Mouse (Mus musculus) midbrain, embryonic 15.5 days (tissue): ENCODE measurements around the gene Ccng1. TPM values are rescaled to one million over a fixed set of nuclear protein-coding genes. Genes with fewer than 3 reads are reported as not detected.
A peak's percentile ranks its signal among the peaks of the same experiment; 100 is the strongest.

Source experiments
- ATAC-seq: fragments of 200-750 bp; cut with Nextera tagmentation; replicated peaks from 2 replicates; pipeline ENCODE4 v1.8.0; 2017; ENCODE audit warnings: moderate TSS enrichment
- H3K27ac ChIP-seq: fragments of 300-500 bp; sonication (generic); 2 replicates; pipeline ENCODE4 v1.5.1; 2015; ENCODE audit warnings: mild to moderate bottlenecking, inconsistent platforms
- H3K27me3 ChIP-seq: fragments of 300-500 bp; sonication (generic); replicated peaks from 2 replicates; pipeline ENCODE4 v1.6.1; 2015; ENCODE audit warnings: inconsistent platforms
- H3K36me3 ChIP-seq: fragments of 300-500 bp; sonication (generic); replicated peaks from 2 replicates; pipeline ENCODE4 v1.6.1; 2015; ENCODE audit warnings: inconsistent platforms
- H3K4me1 ChIP-seq: fragments of 300-500 bp; sonication (generic); 2 replicates; pipeline ENCODE4 v1.6.1; 2015; ENCODE audit warnings: inconsistent platforms
- H3K4me2 ChIP-seq: fragments of 300-500 bp; sonication (generic); 2 replicates; pipeline ENCODE4 v1.6.1; 2015; ENCODE audit warnings: inconsistent platforms, mild to moderate bottlenecking, moderate library complexity
- H3K4me3 ChIP-seq: fragments of 300-500 bp; sonication (generic); 2 replicates; pipeline ENCODE4 v1.5.1; 2015; ENCODE audit warnings: mild to moderate bottlenecking, inconsistent platforms
- H3K9ac ChIP-seq: fragments of 300-500 bp; sonication (generic); 2 replicates; pipeline ENCODE4 v1.6.1; 2015; ENCODE audit warnings: mild to moderate bottlenecking, inconsistent platforms
- H3K9me3 ChIP-seq: fragments of 300-500 bp; sonication (generic); 2 replicates; pipeline ENCODE4 v1.6.1; 2016; ENCODE audit warnings: inconsistent platforms
- WGBS: fragments of 180-500 bp; shearing (Covaris S2); methylation state at CpG from one replicate; pipeline ENCODE4 v1.1.7; 2015; ENCODE audit warnings: mixed read lengths; 5-methylcytosine and 5-hydroxymethylcytosine counted together
- polyA plus RNA-seq: library from polyadenylated mRNA; unstranded; fragments of >200 nt; fragmentation: Nextera tagmentation; extraction: Ambion mirVana; gene quantifications from 2 replicates; pipeline ENCODE4 v1.2.1, GENCODE M21; 2015

The Ccng1 gene
- polyA plus RNA-seq, 1 experiment from 2014 or later: 33.3 TPM

DNA sequence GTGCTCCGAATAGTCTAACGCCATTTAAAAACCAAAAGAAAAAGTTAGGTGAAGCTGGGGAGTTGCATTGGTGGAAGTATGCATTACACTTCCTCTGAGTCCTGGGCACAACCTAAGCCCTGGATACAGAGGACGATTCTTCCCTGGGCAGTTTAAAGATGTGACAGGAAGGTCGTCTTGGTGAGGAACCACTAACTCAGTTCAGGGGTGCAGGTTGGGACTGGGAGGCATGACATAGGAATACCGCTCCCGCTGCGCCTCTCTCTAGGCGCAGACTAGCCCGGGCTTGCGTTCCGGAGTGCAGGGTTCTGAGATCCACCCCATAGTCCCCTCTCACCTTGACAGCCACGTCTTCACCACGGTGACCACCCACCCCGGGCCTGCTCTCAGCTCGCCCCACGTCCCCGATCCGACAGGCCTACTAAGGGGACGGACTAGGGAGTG, 425 bp downstream of the Ccng1 start:
- no peaks in the 10 kb centered on the region for H3K9me3 ChIP-seq
- WGBS: 4% methylated on average over 19 of the region's 19 CpGs
- H3K27ac ChIP-seq: peak overlapping the region; percentile 60
- H3K9ac ChIP-seq: peak overlapping the region; percentile 84
- no peaks in the 10 kb centered on the region for H3K27me3 ChIP-seq
- peak overlapping the region; percentile 87 for H3K4me3 ChIP-seq
- no peak; the same call in 1 of the 2 replicates for ATAC-seq
- H3K4me2 ChIP-seq: peak overlapping the region; percentile 87
- H3K4me1 ChIP-seq: peaks cover 19% of the 10 kb centered on the region
- H3K36me3 ChIP-seq: 0 out of 2 replicates have a peak, but pooled peaks cover 3% of the 10 kb centered on the region

DNA sequence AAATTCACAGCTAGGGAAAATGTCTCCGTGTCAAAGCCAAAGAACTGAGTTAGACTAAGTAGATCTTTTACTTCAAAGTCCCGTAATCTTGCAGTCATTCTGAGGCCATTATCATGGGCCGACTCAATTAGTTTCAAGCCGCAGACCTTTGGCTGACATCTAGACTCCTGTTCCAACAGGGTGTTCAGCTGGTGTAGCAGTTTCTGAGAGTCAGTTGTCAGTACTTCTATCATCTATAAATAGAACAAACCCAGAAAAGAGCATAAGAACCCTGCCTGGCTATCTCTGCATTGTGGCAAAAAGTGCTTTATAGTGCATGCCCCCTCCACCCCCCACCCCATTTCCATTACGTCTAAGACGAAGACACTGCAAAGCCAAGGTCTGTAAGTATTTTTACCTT, 1.3 kb downstream of the Ccng1 start:
- H3K9me3 ChIP-seq: no peaks in the 10 kb centered on the region
- no peak overlapping the region for H3K9ac ChIP-seq
- H3K4me3 ChIP-seq: no peak overlapping the region
- 0 out of 2 replicates have a peak, but pooled peaks cover 3% of the 10 kb centered on the region for H3K36me3 ChIP-seq
- 0 out of 2 replicates have a peak overlapping the region, but pooled peaks have one; percentile 87 for H3K4me2 ChIP-seq
- H3K27ac ChIP-seq: no peak overlapping the region
- ATAC-seq: no peak
- peaks cover 19% of the 10 kb centered on the region for H3K4me1 ChIP-seq
- no peaks in the 10 kb centered on the region for H3K27me3 ChIP-seq
- 74% methylated on average over 6 of the region's 6 CpGs for WGBS

GRCm38 (mm10) chr11:40747716-40748115, 7.4 kb downstream of the Ccng1 start:
- no peak overlapping the region for H3K9ac ChIP-seq
- H3K4me1 ChIP-seq: no peaks in the 10 kb centered on the region
- ATAC-seq: no peak
- 0 out of 2 replicates have a peak, but pooled peaks cover 3% of the 10 kb centered on the region for H3K36me3 ChIP-seq
- H3K27ac ChIP-seq: no peak overlapping the region
- H3K9me3 ChIP-seq: no peaks in the 10 kb centered on the region
- H3K4me2 ChIP-seq: no peak overlapping the region
- no peak overlapping the region for H3K4me3 ChIP-seq
- 71% methylated on average over 2 of the region's 2 CpGs for WGBS
- H3K27me3 ChIP-seq: no peaks in the 10 kb centered on the region

- WGBS: 94% methylated on average over 12 of the region's 12 CpGs
- H3K27ac ChIP-seq: no peak overlapping the region
- H3K4me2 ChIP-seq: no peak overlapping the region
- H3K9ac ChIP-seq: no peak overlapping the region
- no peak for ATAC-seq
- H3K4me1 ChIP-seq: no peaks in the 10 kb centered on the region
- no peaks in the 10 kb centered on the region for H3K27me3 ChIP-seq
- 0 out of 2 replicates have a peak, but pooled peaks cover 3% of the 10 kb centered on the region for H3K36me3 ChIP-seq
- no peak overlapping the region for H3K4me3 ChIP-seq
- no peaks in the 10 kb centered on the region for H3K9me3 ChIP-seq
These were observed 8.8 kb downstream of the Ccng1 start for GRCm38 (mm10) chr11:40746361-40746760.

- Histone ChIP-seq H3K36me3 (no peaks in the 10 kb centered on the region), H3K27ac (no peak overlapping the region), H3K4me3 (no peak overlapping the region), H3K4me1 (no peaks in the 10 kb centered on the region), H3K27me3 (no peaks in the 10 kb centered on the region), H3K9ac (no peak overlapping the region), H3K4me2 (no peak overlapping the region), H3K9me3 (no peaks in the 10 kb centered on the region)
- ATAC-seq: no peak
- WGBS: 86% methylated on average over 3 of the region's 3 CpGs
These were observed 10.8 kb downstream of the Ccng1 start for GRCm38 (mm10) chr11:40744348-40744747.

- H3K9ac ChIP-seq: no peak overlapping the region
- H3K27ac ChIP-seq: no peak overlapping the region
- H3K4me1 ChIP-seq: no peaks in the 10 kb centered on the region
- no peaks in the 10 kb centered on the region for H3K27me3 ChIP-seq
- no peak overlapping the region for H3K4me2 ChIP-seq
- no peak for ATAC-seq
- no peak overlapping the region for H3K4me3 ChIP-seq
- no peaks in the 10 kb centered on the region for H3K9me3 ChIP-seq
- WGBS: 89% methylated on average over 12 of the region's 12 CpGs
- H3K36me3 ChIP-seq: peaks cover 8% of the 10 kb centered on the region; the same call in 1 of the 2 replicates
These were observed 13.4 kb downstream of the Ccng1 start for GRCm38 (mm10) chr11:40741605-40742262.

GRCm38 (mm10) chr11:40737369-40737768, 17.7 kb downstream of the Ccng1 start:
- Histone ChIP-seq H3K4me2 (no peak overlapping the region), H3K4me1 (peaks cover 24% of the 10 kb centered on the region), H3K27me3 (no peaks in the 10 kb centered on the region), H3K4me3 (no peak overlapping the region), H3K36me3 (peaks cover 13% of the 10 kb centered on the region; the same call in 1 of the 2 replicates), H3K9me3 (no peaks in the 10 kb centered on the region), H3K27ac (no peak overlapping the region), H3K9ac (no peak overlapping the region)
- WGBS: 84% methylated on average over 3 of the region's 3 CpGs
- no peak for ATAC-seq

DNA sequence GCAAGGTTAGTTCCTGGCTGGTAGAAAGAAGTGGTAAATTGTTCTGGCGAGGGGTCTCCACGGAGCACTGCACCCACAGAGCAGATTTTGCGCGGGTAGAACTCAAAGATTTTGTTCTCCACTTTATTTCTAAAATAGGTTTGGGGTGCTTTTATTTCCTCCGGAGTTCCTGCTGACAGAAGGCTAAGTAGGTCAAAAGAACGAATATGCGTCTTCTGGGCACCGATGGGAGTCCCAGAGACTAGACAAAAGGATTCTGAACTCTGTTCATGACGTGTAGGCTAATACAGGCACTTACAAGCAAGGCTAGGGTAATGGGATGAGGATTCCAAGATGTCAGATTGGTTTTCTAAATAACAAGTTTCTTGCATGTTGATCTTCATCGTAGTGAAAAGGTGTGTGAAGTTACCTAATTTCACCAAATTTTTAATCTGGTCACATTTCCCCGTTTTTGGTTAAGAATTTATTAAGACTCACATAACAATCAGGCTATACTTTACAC, 20.8 kb downstream of the Ccng1 start:
- Histone ChIP-seq H3K4me2 (peak overlapping the region; percentile 79), H3K36me3 (peaks cover 13% of the 10 kb centered on the region; the same call in 1 of the 2 replicates), H3K9ac (peak overlapping the region; percentile 75), H3K27ac (peak overlapping the region; percentile 77), H3K4me3 (peak overlapping the region; percentile 65), H3K27me3 (no peaks in the 10 kb centered on the region), H3K9me3 (no peaks in the 10 kb centered on the region), H3K4me1 (peaks cover 30% of the 10 kb centered on the region)
- no peak for ATAC-seq
- WGBS: 4% methylated on average over 11 of the region's 11 CpGs

- peak; percentile 99 for ATAC-seq
These were observed 21.6 kb downstream of the Ccng1 start, which contains the start of the genes Hmmr and Nudcd2 for GRCm38 (mm10) chr11:40733339-40734174. Gene Hmmr (minus strand): TSS chr11:40733422. Gene Nudcd2 (plus strand): TSS chr11:40733667.

GRCm38 (mm10) chr11:40732997-40733338, 22.1 kb downstream of the Ccng1 start:
- Histone ChIP-seq H3K4me2 (peak overlapping the region; percentile 62), H3K27me3 (no peaks in the 10 kb centered on the region), H3K4me3 (peak overlapping the region; percentile 65), H3K36me3 (peaks cover 11% of the 10 kb centered on the region; the same call in 1 of the 2 replicates), H3K27ac (no peak overlapping the region), H3K4me1 (peaks cover 30% of the 10 kb centered on the region), H3K9ac (no peak overlapping the region), H3K9me3 (no peaks in the 10 kb centered on the region)
- WGBS: under 1% methylated on average over 14 of the region's 14 CpGs
- ATAC-seq: no peak

More at GRCm38 (mm10) chr11:40733339-40734174, 21.6 kb downstream of the Ccng1 start, which contains the start of the genes Hmmr and Nudcd2:
- Histone ChIP-seq H3K4me1 (peaks cover 30% of the 10 kb centered on the region), H3K9ac (peak within 1 kb of the TSS; percentile 75), H3K27me3 (no peaks in the 10 kb centered on the region), H3K4me3 (peak within 1 kb of the TSS; percentile 65), H3K9me3 (no peaks in the 10 kb centered on the region), H3K27ac (peak within 1 kb of the TSS; percentile 77), H3K4me2 (peak within 1 kb of the TSS; percentile 79), H3K36me3 (peaks cover 11% of the 10 kb centered on the region; the same call in 1 of the 2 replicates)
- WGBS: under 1% methylated on average over 52 of the region's 52 CpGs

- ATAC-seq: no peak
- no peaks in the 10 kb centered on the region for H3K9me3 ChIP-seq
- H3K4me2 ChIP-seq: no peak overlapping the region
These were observed 36.8 kb downstream of the Ccng1 start for GRCm38 (mm10) chr11:40718324-40718723.

GRCm38 (mm10) chr11:40715524-40715923, 39.6 kb downstream of the Ccng1 start:
- 97% methylated on average over 5 of the region's 5 CpGs for WGBS
- Histone ChIP-seq H3K36me3 (no peaks in the 10 kb centered on the region), H3K4me3 (no peak overlapping the region), H3K9ac (no peak overlapping the region), H3K27me3 (no peaks in the 10 kb centered on the region), H3K4me2 (no peak overlapping the region), H3K27ac (no peak overlapping the region), H3K4me1 (no peaks in the 10 kb centered on the region), H3K9me3 (no peaks in the 10 kb centered on the region)
- no peak for ATAC-seq

More at GRCm38 (mm10) chr11:40718324-40718723, 36.8 kb downstream of the Ccng1 start:
- H3K4me3 ChIP-seq: no peak overlapping the region
- H3K36me3 ChIP-seq: no peaks in the 10 kb centered on the region
- no peak overlapping the region for H3K9ac ChIP-seq
- no peaks in the 10 kb centered on the region for H3K4me1 ChIP-seq
- no peaks in the 10 kb centered on the region for H3K27me3 ChIP-seq
- no peak overlapping the region for H3K27ac ChIP-seq
